Mouse (Mus musculus) erythroblast, embryonic 14.5 days (primary cell): ENCODE measurements at regions not wholly inside any gene's neighbourhood (a gene's known extent, or its start where the extent isn't known, plus 50 kb on each side); places are given as distances from the start of the nearest gene placed in this dataset.

ENCODE experiments used
- H3K27me3 ChIP-seq: 2 replicates; pipeline ENCODE4 v1.6.1; 2012; ENCODE audit warnings: inconsistent platforms; ENCODE audit not compliant: control insufficient read depth
- H3K36me3 ChIP-seq: 2 replicates; pipeline ENCODE4 v1.6.1; 2012; ENCODE audit warnings: mild to moderate bottlenecking, inconsistent platforms; ENCODE audit not compliant: control insufficient read depth
- H3K4me1 ChIP-seq: 2 replicates; pipeline ENCODE4 v1.6.1; 2012; ENCODE audit warnings: inconsistent platforms; ENCODE audit not compliant: control insufficient read depth
- H3K4me3 ChIP-seq: replicated peaks from 2 replicates; pipeline ENCODE3; 2012; ENCODE audit warnings: moderate library complexity, mild to moderate bottlenecking, inconsistent platforms
- H3K9me3 ChIP-seq: 2 replicates; pipeline ENCODE4 v1.6.1; 2012; ENCODE audit warnings: low read length, inconsistent platforms, mixed read lengths; ENCODE audit not compliant: control insufficient read depth
- GATA1 ChIP-seq: IDR thresholded peaks from 2 replicates; pipeline ENCODE4 v1.6.1; 2012; ENCODE audit warnings: low read length, inconsistent platforms, mixed read lengths
- TAL1 ChIP-seq: IDR thresholded peaks from 3 replicates; pipeline ENCODE4 v1.6.1; 2012; ENCODE audit warnings: low read length, inconsistent platforms, mixed read lengths

DNA sequence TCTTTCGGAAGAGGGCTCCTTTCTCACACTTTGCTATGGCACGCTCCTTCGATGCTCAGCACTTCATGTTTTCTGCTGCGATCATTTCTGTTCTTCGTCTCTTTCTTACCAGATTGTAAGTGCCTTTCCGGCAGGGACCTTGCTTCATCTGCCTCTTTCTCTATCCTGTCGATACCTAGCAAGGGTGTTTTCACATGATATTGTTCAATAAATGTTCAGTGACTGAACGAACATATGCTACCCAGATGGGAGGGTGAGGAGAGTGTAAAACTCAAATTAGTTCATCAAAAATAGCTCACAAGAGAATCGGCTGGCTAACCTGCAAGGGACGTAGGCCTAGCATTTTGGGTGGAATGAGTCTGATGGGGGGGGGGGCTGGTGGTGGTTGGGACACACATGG is 272.5 kb downstream of the Etnk1 start:
- no peak for TF ChIP-seq GATA1
- TF ChIP-seq TAL1: no peak
- Histone ChIP-seq H3K27me3 (no peaks in the 10 kb centered on the region), H3K4me1 (no peaks in the 10 kb centered on the region), H3K4me3 (no peak overlapping the region), H3K36me3 (no peaks in the 10 kb centered on the region), H3K9me3 (no peaks in the 10 kb centered on the region; the same call in 1 of the 2 replicates)

DNA sequence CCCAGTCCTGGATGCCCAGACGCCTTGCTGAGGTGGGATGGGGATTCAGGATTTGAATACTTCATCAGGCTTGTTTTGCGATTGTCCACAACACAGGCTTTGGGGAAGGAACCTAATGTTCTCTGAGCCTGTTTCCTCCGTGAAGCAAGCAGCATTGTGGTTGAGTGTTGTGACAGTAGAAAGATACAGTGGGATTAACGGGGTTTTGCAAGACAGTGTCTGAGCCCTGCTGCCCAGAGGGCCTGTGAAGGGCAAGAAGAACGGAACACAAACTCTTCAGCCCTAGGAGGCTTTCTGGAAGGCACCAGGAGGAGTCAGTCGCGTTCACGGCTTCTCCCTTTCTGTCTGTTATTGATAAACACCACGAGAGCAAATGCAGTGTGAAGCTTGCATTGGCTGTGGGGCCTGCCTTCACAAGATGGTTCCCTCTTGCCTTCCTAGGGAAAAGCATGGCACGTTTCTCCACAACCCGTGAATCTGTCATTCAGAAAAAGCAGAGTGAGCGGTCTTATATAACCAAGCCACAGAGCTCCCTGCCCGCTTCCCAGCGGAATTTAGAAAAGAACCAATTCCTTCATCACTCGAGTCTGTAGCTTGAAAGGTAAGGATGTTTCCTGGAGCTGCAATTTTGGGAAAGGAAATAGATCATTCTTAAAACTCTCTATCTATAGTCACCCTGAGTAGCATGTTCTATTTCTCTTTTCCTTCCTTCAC is 273.4 kb downstream of the Etnk1 start:
- no peaks in the 10 kb centered on the region for H3K36me3 ChIP-seq
- no peaks in the 10 kb centered on the region; the same call in 1 of the 2 replicates for H3K9me3 ChIP-seq
- no peaks in the 10 kb centered on the region for H3K4me1 ChIP-seq
- H3K27me3 ChIP-seq: no peaks in the 10 kb centered on the region
- TF ChIP-seq TAL1 (no peak), GATA1 (no peak)
- H3K4me3 ChIP-seq: no peak overlapping the region

DNA sequence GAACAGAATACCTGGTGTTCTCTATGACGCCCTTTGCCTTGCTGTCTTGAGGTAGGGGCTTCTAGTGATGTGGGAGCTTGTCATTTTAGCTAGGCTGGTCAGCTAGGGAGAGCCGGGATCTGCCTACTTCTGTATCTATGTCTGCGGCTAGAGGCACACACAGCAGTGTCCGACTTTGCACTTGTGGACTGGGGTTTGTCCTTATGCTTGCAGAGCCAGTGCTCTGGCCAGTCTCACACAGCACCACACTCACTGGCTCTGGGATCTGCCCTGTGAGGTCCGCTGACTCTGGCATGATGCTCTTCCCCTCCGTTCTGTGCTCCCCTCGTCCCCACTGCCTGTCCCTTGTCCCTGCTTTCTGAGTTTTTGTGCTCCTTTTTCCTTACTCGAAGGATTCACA is 275.3 kb downstream of the Etnk1 start:
- Histone ChIP-seq H3K4me3 (no peak overlapping the region), H3K27me3 (no peaks in the 10 kb centered on the region), H3K4me1 (no peaks in the 10 kb centered on the region), H3K9me3 (no peaks in the 10 kb centered on the region), H3K36me3 (no peaks in the 10 kb centered on the region)
- TF ChIP-seq TAL1: no peak
- TF ChIP-seq GATA1: no peak

DNA sequence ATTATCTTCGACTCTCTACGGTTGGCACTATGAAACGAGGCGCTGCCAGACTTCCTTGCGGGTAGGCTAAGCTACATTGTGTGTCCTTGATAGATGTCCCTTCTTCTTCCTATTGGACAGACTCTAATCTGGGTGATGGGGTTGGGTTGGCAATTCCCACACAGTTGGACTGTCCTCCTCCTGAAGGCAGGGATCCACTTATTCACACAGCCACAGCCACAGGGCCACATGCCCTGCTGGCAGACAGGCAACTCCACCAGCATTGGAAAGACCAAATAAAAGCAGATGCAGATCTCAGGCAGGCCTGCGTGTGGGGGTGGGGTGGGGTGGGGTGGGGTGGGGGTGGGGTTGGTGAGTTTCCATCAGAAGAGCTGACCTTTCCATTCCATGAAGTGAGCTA is 276.4 kb downstream of the Etnk1 start:
- H3K4me3 ChIP-seq: no peak overlapping the region
- no peaks in the 10 kb centered on the region for H3K9me3 ChIP-seq
- TF ChIP-seq TAL1: no peak
- TF ChIP-seq GATA1: no peak
- no peaks in the 10 kb centered on the region for H3K36me3 ChIP-seq
- no peaks in the 10 kb centered on the region for H3K27me3 ChIP-seq
- H3K4me1 ChIP-seq: no peaks in the 10 kb centered on the region

DNA sequence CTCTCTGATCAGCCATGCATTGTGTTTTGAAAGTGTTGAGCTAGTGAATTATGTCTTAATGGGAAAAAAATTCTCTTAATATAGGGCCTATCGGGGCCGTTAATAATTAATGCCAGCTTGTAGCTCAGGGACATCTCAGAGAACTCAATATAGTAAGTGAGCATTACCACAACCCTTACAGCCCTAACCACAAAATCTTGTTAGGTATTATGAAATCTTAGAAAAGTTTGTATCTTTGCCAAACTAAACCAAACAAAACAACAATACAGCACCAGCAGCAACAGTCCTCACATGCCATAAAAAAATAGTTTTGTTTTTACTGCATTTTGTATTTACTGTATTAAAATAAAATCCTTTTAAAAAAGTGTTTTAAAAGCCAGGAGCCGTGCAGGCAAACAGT is 277.8 kb downstream of the Etnk1 start:
- Histone ChIP-seq H3K27me3 (no peaks in the 10 kb centered on the region), H3K4me3 (no peak overlapping the region), H3K9me3 (no peaks in the 10 kb centered on the region), H3K36me3 (no peaks in the 10 kb centered on the region), H3K4me1 (no peaks in the 10 kb centered on the region)
- no peak for TF ChIP-seq GATA1
- TF ChIP-seq TAL1: no peak

DNA sequence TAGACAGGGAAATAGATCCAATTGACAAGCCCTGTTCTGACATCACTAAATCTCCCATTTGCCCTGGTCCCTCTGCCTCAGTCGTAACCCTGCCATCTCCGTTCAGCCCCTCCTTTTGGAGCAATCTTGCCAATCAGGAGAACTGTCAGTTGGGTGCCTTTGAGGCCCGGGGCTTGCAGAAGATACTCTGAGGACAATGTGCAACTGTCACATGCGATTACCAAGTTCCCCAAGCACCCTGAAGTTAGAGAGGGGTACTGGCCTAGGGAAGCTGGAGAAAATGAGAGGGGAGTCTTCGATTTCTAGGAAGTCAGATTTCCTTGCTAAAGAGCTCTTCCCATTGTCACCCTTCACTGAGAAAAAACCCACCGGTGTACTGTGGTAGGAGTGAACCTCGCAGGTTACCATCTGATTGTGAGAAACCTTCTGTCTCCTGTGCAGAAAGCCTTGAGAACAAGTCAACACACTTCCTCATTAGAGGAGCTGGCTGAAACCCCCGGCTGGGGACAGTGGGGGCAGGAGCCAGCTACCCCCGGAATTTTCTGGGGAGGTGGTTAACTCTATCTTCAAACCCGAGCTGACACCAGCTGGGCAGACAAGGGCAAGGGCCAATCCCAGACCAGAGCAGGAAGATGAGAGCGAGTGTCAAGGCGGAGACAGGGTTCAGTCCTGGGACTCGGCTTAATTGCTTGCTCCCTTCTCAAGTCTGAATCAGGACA is 279.0 kb downstream of the Etnk1 start:
- TF ChIP-seq TAL1: no peak
- no peaks in the 10 kb centered on the region for H3K27me3 ChIP-seq
- H3K4me3 ChIP-seq: no peak overlapping the region
- H3K9me3 ChIP-seq: no peaks in the 10 kb centered on the region; the same call in 1 of the 2 replicates
- no peaks in the 10 kb centered on the region for H3K4me1 ChIP-seq
- no peaks in the 10 kb centered on the region for H3K36me3 ChIP-seq

DNA sequence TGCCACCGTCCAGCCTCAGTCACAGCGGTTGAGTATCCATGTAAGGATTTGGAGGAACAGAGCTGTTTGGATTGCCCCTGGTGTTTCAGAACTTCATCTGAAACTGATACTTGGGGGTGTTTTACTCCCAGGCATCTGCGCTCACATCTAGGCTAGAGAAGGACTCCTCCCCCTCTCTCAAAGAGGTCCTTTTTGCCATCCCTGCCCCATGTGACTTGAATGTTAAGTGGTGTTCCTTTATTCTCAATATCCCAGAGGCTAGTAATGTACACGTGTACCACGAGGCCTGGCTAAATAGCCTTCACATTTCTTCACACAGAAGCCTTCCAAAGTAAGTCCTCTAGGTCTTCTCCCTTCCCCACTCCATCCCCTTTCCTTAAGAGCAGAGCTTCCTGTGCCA is 280.0 kb downstream of the Etnk1 start:
- Histone ChIP-seq H3K4me3 (no peak overlapping the region), H3K9me3 (peaks cover 7% of the 10 kb centered on the region), H3K36me3 (no peaks in the 10 kb centered on the region), H3K4me1 (no peaks in the 10 kb centered on the region), H3K27me3 (no peaks in the 10 kb centered on the region)
- no peak for TF ChIP-seq TAL1
- no peak for TF ChIP-seq GATA1

DNA sequence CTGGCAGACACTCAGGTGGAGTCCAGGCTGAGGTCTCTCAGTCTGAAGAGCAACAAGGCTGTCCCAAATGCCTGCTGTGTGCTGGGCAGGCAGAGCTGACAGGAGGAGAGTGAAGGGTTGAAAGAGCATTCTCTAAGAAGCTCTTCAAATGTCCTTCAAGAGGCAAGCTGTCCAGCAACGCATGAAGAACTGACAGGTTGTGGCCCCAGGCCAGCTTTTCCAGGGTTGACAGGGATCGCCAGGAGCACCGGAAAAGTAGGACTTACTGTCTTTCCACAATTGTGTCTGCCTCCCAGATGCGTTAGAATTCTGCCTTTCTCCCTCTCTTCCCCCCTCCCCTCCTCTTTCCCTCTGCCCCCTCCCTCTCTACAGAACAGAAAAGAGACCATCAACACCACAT is 282.1 kb downstream of the Etnk1 start:
- H3K4me1 ChIP-seq: no peaks in the 10 kb centered on the region
- H3K4me3 ChIP-seq: no peak overlapping the region
- H3K9me3 ChIP-seq: peaks cover 10% of the 10 kb centered on the region
- TF ChIP-seq TAL1 (no peak), GATA1 (no peak)
- H3K27me3 ChIP-seq: no peaks in the 10 kb centered on the region
- no peaks in the 10 kb centered on the region for H3K36me3 ChIP-seq

DNA sequence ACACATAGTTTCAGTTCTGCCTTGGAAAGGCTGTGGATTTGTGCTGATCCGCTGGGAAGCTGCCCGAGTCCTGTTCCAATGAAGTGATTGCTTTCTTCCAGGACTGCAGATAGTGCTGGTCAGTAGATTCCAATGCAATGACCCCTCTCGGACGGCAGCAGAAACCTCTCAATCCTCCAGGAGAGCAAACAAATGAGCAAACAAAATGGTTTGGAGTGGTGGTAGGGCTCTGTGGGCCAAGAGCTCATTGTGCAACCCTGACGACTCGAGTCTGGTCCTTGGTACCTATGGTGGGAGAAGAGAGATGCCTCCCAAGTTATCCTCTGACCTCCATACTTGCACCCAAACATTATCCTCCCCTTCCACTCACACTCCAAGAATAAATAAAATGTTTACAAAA is 284.8 kb downstream of the Etnk1 start:
- Histone ChIP-seq H3K4me1 (no peaks in the 10 kb centered on the region), H3K27me3 (no peaks in the 10 kb centered on the region), H3K36me3 (no peaks in the 10 kb centered on the region), H3K4me3 (no peak overlapping the region), H3K9me3 (peaks cover 10% of the 10 kb centered on the region)
- TF ChIP-seq GATA1 (no peak), TAL1 (no peak)

DNA sequence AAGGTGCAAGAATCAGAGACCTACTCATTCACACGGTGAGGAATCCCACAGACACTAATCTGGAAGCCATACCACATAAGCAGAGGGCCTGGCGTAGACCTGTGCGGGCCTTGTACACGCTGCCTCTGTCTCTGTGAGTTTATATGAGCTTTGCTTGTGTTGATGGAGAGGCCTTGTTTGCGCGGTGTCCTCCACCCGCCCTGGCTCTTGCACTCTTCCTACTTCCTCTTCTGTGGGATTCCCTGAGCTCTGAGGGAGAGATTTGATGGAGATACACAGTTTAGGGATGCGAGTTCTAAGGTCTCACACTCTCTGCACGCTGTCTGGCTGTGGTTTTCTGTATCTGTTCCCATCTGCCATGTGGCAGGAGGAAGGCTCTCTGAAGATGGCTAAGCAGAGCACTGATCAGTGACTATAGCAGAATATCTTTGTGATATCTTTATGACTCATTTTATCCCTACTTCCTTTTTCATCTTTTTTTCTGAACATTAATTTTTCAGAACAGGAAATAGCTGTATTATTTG is 287.7 kb downstream of the Etnk1 start:
- Histone ChIP-seq H3K36me3 (no peaks in the 10 kb centered on the region), H3K27me3 (no peaks in the 10 kb centered on the region), H3K4me1 (no peaks in the 10 kb centered on the region), H3K9me3 (peaks cover 10% of the 10 kb centered on the region), H3K4me3 (no peak overlapping the region)
- TF ChIP-seq GATA1 (no peak), TAL1 (no peak)
